Mouse (Mus musculus) megakaryocyte, embryonic 14.5 days (primary cell): ENCODE data around the gene Hoxa3. TPM values are rescaled to one million over a fixed set of nuclear protein-coding genes. Genes with fewer than 3 reads are reported as not detected.

ENCODE experiments used
- H3K27me3 ChIP-seq: replicated peaks from 2 replicates; pipeline ENCODE3; 2012; ENCODE audit warnings: inconsistent platforms
- H3K36me3 ChIP-seq: replicated peaks from 2 replicates; pipeline ENCODE3; 2012; ENCODE audit warnings: low read length, inconsistent platforms, mixed read lengths
- H3K4me1 ChIP-seq: 2 replicates; pipeline ENCODE4 v1.6.1; 2012; ENCODE audit warnings: inconsistent platforms
- H3K4me3 ChIP-seq: replicated peaks from 2 replicates; pipeline ENCODE3; 2012; ENCODE audit warnings: moderate library complexity, mild to moderate bottlenecking, inconsistent platforms
- H3K9me3 ChIP-seq: 2 replicates; pipeline ENCODE4 v1.6.1; 2012; ENCODE audit warnings: inconsistent platforms
- FLI1 ChIP-seq: IDR thresholded peaks from 2 replicates; pipeline ENCODE4 v1.6.1; 2012; ENCODE audit warnings: low read length, inconsistent platforms, mixed read lengths
- GATA1 ChIP-seq: IDR thresholded peaks from 3 replicates; pipeline ENCODE4 v1.6.1; 2012; ENCODE audit warnings: mixed read lengths, low read length, inconsistent platforms, borderline replicate concordance
- polyA plus RNA-seq: library from polyadenylated mRNA; stranded (reverse); fragments of >175 nt; gene quantifications from 2 replicates; pipeline ENCODE4 v1.2.3, GENCODE M21; 2012; ENCODE audit warnings: low replicate concordance; ENCODE audit not compliant: insufficient read depth

Hoxa3 gene
- polyA plus RNA-seq, 1 experiment, result 0.21 TPM

DNA sequence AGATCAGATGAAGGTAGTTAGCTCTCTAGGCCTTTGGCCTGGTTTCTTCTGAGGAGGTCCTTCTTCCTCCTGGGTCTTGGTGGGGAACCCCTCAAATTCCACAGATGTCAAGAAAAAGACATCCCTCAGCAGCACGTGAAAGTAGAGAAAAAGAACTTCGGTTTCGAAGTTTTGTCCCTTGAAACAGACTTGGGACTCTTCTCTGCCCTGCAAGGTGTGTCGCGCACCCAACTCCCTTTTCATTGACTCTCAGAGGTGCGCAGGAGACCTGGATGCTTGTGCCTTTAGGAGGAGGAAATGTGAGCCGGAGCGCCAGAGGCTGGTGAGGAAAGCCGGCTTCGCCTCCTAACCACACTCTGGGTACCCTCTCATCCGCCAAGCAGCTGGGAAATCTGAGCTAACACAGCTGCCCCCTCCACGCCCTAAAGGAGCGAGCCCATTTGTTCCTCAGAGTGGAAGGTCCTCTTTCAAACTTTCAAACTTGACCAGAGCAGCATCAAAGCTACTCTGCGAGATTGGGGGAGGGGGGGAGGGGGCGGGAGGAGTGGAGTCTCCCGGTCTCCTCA lies 62.7 kb downstream of the Hoxa3 start:
- Histone ChIP-seq H3K36me3 (no peaks in the 10 kb centered on the region), H3K9me3 (peaks cover 7% of the 10 kb centered on the region; the same call in 1 of the 2 replicates), H3K4me1 (no peaks in the 10 kb centered on the region), H3K4me3 (no peak overlapping the region), H3K27me3 (peaks cover 70% of the 10 kb centered on the region)
- no peak for TF ChIP-seq GATA1
- TF ChIP-seq FLI1, result no peak

DNA sequence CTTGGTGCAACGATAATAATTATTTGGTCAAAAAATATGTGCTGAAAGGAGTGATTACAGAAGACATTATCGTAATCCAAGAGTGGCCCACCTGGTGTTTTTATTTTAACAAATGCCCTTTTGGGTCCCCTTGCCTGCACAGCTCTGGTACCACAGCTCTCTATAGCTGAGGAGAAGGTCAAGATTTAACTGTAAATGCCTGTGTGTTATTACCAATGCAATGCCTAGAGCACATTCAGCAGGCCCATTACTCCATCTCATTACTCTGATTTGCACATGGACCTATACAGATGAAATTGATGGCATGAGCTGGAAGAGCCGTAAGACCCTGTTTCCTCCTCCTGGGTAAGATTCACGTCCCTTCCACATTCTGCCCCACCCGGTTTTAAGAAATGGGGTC lies 74.0 kb downstream of the Hoxa3 start:
- H3K36me3 ChIP-seq, result no peaks in the 10 kb centered on the region
- no peak for TF ChIP-seq GATA1
- no peak for TF ChIP-seq FLI1
- no peaks in the 10 kb centered on the region for H3K4me1 ChIP-seq
- peaks cover 11% of the 10 kb centered on the region for H3K27me3 ChIP-seq
- H3K9me3 ChIP-seq, result no peaks in the 10 kb centered on the region
- no peak overlapping the region for H3K4me3 ChIP-seq

DNA sequence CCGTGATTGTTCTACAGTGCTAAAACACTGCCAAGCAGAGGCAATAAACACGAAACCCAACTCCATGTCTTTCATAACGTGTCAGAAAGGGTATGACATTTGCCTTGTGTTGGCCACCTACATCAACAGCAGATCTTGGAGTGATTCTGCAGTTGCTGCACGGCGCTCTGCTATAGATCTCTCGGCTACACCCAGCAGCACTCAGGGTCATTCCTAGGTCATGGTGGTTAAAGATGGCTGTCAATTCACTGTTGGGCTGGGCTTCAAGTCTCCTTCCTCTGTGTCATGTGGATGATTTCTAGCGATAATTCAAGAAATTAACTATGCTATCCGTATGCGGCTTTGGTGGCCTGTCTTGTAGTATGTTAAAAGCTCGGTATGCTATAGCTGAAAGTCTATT lies 74.6 kb downstream of the Hoxa3 start:
- H3K9me3 ChIP-seq, result no peaks in the 10 kb centered on the region
- no peaks in the 10 kb centered on the region for H3K36me3 ChIP-seq
- no peak overlapping the region for H3K4me3 ChIP-seq
- H3K27me3 ChIP-seq, result peaks cover 10% of the 10 kb centered on the region
- TF ChIP-seq GATA1 (no peak), FLI1 (no peak)
- H3K4me1 ChIP-seq, result no peaks in the 10 kb centered on the region

DNA sequence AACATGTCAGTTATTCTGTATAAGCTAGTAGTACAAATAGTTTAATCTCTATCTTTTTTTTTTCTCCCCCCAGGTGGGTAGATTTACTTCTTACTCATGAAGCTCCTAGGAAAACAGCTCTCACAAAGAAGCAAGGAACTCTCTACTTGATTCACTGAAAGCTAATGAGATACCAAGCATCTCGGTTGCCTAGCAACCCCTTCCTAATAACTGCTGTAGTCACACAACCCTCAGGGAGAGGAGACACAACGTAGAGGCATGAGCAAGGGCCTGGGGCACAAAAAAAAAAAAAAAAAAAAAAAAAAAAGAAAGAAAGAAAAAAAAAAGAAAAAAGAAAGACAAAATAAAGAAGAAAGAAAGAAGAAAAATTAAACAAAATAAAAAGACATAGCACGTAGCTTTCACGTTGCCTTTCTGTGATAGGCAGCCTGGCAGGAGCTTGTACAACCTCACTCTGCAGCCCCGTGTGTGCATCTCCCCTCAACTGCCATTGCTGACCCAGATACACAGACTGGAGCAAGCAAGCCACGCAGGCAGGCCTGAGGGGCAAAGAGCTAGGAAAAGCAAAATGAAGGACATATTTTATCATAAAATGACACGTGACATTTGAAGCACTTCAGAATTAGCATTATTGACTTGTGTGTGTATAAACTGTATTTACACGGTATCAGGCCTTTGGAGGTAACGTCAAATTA lies 75.1 kb downstream of the Hoxa3 start:
- Histone ChIP-seq H3K4me3 (no peak overlapping the region), H3K4me1 (no peaks in the 10 kb centered on the region), H3K27me3 (peaks cover 11% of the 10 kb centered on the region), H3K36me3 (no peaks in the 10 kb centered on the region), H3K9me3 (no peaks in the 10 kb centered on the region)
- TF ChIP-seq FLI1 (no peak), GATA1 (no peak)

DNA sequence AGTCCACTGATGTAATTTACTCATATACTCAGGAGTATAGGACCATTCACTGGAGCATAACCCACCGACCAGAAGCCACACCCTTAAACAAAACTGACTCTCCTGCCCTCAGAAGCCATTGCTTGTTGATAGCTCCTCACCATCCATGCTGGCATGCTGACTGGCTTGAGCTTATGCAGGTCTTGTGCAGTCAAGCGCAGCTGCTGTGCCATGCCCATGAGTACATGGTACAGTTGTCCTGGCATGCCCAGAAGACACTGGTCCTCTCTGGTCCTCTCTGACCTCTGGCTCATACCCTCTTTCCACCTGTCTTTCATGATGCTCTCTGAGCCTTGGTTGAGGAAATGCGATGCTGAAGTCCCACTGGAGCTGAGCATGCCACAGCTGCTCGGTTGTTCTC lies 89.5 kb downstream of the Hoxa3 start:
- Histone ChIP-seq H3K27me3 (peaks cover 20% of the 10 kb centered on the region), H3K4me1 (no peaks in the 10 kb centered on the region), H3K9me3 (peaks cover 10% of the 10 kb centered on the region), H3K4me3 (peak overlapping the region; percentile 47), H3K36me3 (no peaks in the 10 kb centered on the region)
- no peak for TF ChIP-seq GATA1
- no peak for TF ChIP-seq FLI1

DNA sequence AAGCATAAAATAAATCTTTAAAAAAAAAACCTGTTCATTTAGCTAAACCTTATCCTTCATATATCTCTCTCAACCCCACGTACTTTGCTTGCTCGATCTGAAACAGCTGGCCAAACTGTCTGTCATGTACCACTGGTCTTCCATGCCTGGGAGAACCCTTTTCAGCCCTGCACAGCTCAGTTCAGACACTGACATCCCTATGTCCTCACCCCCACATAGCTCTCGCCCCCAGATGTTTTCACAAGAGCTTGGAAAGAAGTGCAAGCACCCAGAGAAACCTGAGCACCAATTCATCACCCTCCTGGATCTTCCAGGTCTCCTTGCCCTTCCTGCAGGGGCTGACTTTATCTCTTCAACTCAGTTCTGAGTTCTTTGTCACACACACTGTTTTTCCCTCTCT lies 92.0 kb downstream of the Hoxa3 start:
- Histone ChIP-seq H3K36me3 (no peaks in the 10 kb centered on the region), H3K4me3 (no peak overlapping the region), H3K9me3 (peaks cover 3% of the 10 kb centered on the region; the same call in 1 of the 2 replicates), H3K4me1 (no peaks in the 10 kb centered on the region), H3K27me3 (peaks cover 31% of the 10 kb centered on the region)
- TF ChIP-seq FLI1, result no peak
- no peak for TF ChIP-seq GATA1

Other genes with a start within 250 kb of the Hoxa3 start
- 4.2 and 23.0 TPM in 2 replicates for gene Skap2, start 200.8 kb downstream of the Hoxa3 start, polyA plus RNA-seq
- gene Hoxa1, start 55.0 kb downstream of the Hoxa3 start, polyA plus RNA-seq, result 0.09 TPM in 1 of 2 replicates, not detected in the other
- gene Hoxa2, start 48.5 kb downstream of the Hoxa3 start, polyA plus RNA-seq, result not detected in 2 replicates
- not detected in 2 replicates for gene 5730596B20Rik, start 35.8 kb downstream of the Hoxa3 start, polyA plus RNA-seq
- gene Hoxa4, start 21.6 kb downstream of the Hoxa3 start, polyA plus RNA-seq, result 0.44 TPM in 1 of 2 replicates, not detected in the other
- 0.46 TPM in 1 of 2 replicates, not detected in the other for gene Hoxa5, start 8.7 kb downstream of the Hoxa3 start, polyA plus RNA-seq
- not detected in 2 replicates for gene Hoxa6, start 4.6 kb downstream of the Hoxa3 start, polyA plus RNA-seq
- not detected in 2 replicates for gene Gm28308, start within 50 bp of the Hoxa3 start, polyA plus RNA-seq
- 2.8 and 3.2 TPM in 2 replicates for gene Hoxa7, start 8.5 kb upstream of the Hoxa3 start, polyA plus RNA-seq
- gene Hoxa9, start 17.8 kb upstream of the Hoxa3 start, polyA plus RNA-seq, result 3.8 TPM in 1 of 2 replicates, not detected in the other
- 0.10 TPM in 1 of 2 replicates, not detected in the other for gene Hoxa10, start 27.5 kb upstream of the Hoxa3 start, polyA plus RNA-seq
- not detected in 2 replicates for gene Hoxa11, start 32.5 kb upstream of the Hoxa3 start, polyA plus RNA-seq
- gene Hoxa13, start 47.5 kb upstream of the Hoxa3 start, polyA plus RNA-seq, result not detected in 2 replicates
- not detected in 2 replicates for gene Evx1, start 100.2 kb upstream of the Hoxa3 start, polyA plus RNA-seq